Mouse (Mus musculus) embryonic facial prominence, embryonic 14.5 days (tissue): Measurements from ENCODE around the gene Hexb. TPM values are rescaled to one million over a fixed set of nuclear protein-coding genes. Genes with fewer than 3 reads are reported as not detected.
A peak's percentile ranks its signal among the peaks of the same experiment; 100 is the strongest.
"Not testable (repeated sequence)": the region's sequence is repeated elsewhere in the genome, so short reads cannot be mapped to it uniquely, and the experiment has no call there.

Source experiments
- ATAC-seq: fragments of 200-750 bp; cut with Nextera tagmentation; 2 replicates; pipeline ENCODE4 v1.8.0; 2017; ENCODE audit warnings: low read depth, moderate number of reproducible peaks, moderate TSS enrichment
- DNase-seq: peaks from one replicate; pipeline ENCODE4 v3.0.0-alpha.2; 2015; ENCODE audit warnings: low spot score
- H3K27ac ChIP-seq: fragments of 300-500 bp; sonication (generic); replicated peaks from 2 replicates; pipeline ENCODE4 v1.5.1; 2014; ENCODE audit warnings: low read depth, mild to moderate bottlenecking, low read length, moderate library complexity
- H3K27me3 ChIP-seq: fragments of 300-500 bp; sonication (generic); replicated peaks from 2 replicates; pipeline ENCODE4 v1.6.1; 2014; ENCODE audit warnings: low read length; ENCODE audit not compliant: control insufficient read depth, insufficient read depth
- H3K36me3 ChIP-seq: fragments of 300-500 bp; sonication (generic); 2 replicates; pipeline ENCODE4 v1.6.1; 2014; ENCODE audit warnings: low read length, mixed read lengths; ENCODE audit not compliant: control insufficient read depth, insufficient read depth
- H3K4me1 ChIP-seq: fragments of 300-500 bp; sonication (generic); 2 replicates; pipeline ENCODE4 v1.6.1; 2014; ENCODE audit warnings: antibody characterized with exemption, low read length; ENCODE audit not compliant: control insufficient read depth, insufficient read depth
- H3K4me2 ChIP-seq: fragments of 300-500 bp; sonication (generic); 2 replicates; pipeline ENCODE4 v1.6.1; 2014; ENCODE audit warnings: low read depth, mild to moderate bottlenecking, low read length, moderate library complexity, mixed read lengths
- H3K4me3 ChIP-seq: fragments of 300-500 bp; sonication (generic); 2 replicates; pipeline ENCODE4 v1.5.1; 2014; ENCODE audit warnings: low read depth, mild to moderate bottlenecking, low read length
- H3K9ac ChIP-seq: fragments of 300-500 bp; sonication (generic); 2 replicates; pipeline ENCODE4 v1.6.1; 2014; ENCODE audit warnings: low read depth, mild to moderate bottlenecking, low read length, moderate library complexity, mixed read lengths
- H3K9me3 ChIP-seq: fragments of 300-500 bp; sonication (generic); 2 replicates; pipeline ENCODE4 v1.6.1; 2016; ENCODE audit warnings: low read length; ENCODE audit not compliant: control insufficient read depth
- WGBS: fragments of 180-500 bp; shearing (Covaris S2); extraction: QIAGEN DNeasy Blood & Tissue Kit; methylation state at CpG from one replicate; pipeline ENCODE4 v1.1.7; 2014; 5-methylcytosine and 5-hydroxymethylcytosine counted together
- polyA plus RNA-seq: library from polyadenylated mRNA; unstranded; fragments of >200 nt; fragmentation: Nextera tagmentation; extraction: Ambion mirVana; gene quantifications from 2 replicates; pipeline ENCODE4 v1.2.1, GENCODE M21; 2014

Hexb gene
- polyA plus RNA-seq, 1 experiment from 2014 or later = 44.4 TPM

- ATAC-seq (no peak), DNase-seq (no peak)
- no peak overlapping the region for H3K27ac ChIP-seq
- H3K9me3 ChIP-seq = no peaks in the 10 kb centered on the region
- no peak overlapping the region for H3K4me3 ChIP-seq
- H3K4me1 ChIP-seq = no peaks in the 10 kb centered on the region
- no peak overlapping the region for H3K4me2 ChIP-seq
- H3K27me3 ChIP-seq = no peaks in the 10 kb centered on the region
- WGBS = 67% methylated on average over 4 of the region's 4 CpGs
- H3K36me3 ChIP-seq = peaks cover 30% of the 10 kb centered on the region
- H3K9ac ChIP-seq = no peak overlapping the region
Observed at GRCm38 (mm10) chr13:97182821-97183220, 15.3 kb downstream of the Hexb start.

- Histone ChIP-seq H3K4me3 (no peak overlapping the region), H3K4me2 (no peak overlapping the region), H3K4me1 (no peaks in the 10 kb centered on the region), H3K27ac (no peak overlapping the region), H3K9ac (no peak overlapping the region), H3K36me3 (peaks cover 50% of the 10 kb centered on the region), H3K9me3 (no peaks in the 10 kb centered on the region), H3K27me3 (no peaks in the 10 kb centered on the region)
- no peak for ATAC-seq
- WGBS = 73% methylated on average over 6 of the region's 6 CpGs
- DNase-seq = no peak
Observed at GRCm38 (mm10) chr13:97180113-97180828, 17.9 kb downstream of the Hexb start.

- Histone ChIP-seq H3K36me3 (peaks cover 63% of the 10 kb centered on the region), H3K27me3 (no peaks in the 10 kb centered on the region), H3K9me3 (no peaks in the 10 kb centered on the region), H3K4me3 (no peak overlapping the region), H3K9ac (no peak overlapping the region), H3K27ac (no peak overlapping the region), H3K4me2 (no peak overlapping the region), H3K4me1 (no peaks in the 10 kb centered on the region)
- 76% methylated on average over 7 of the region's 7 CpGs for WGBS
- no peak for ATAC-seq
- no peak for DNase-seq
Observed at GRCm38 (mm10) chr13:97178943-97179342, 19.2 kb downstream of the Hexb start.

- no peak for ATAC-seq
- peaks cover 84% of the 10 kb centered on the region for H3K36me3 ChIP-seq
- WGBS = 89% methylated on average over 5 of the region's 5 CpGs
Observed at GRCm38 (mm10) chr13:97176731-97177130, 21.4 kb downstream of the Hexb start.

GRCm38 (mm10) chr13:97175520-97176264 lies 22.5 kb downstream of the Hexb start:
- no peak for ATAC-seq
- H3K4me2 ChIP-seq = no peak overlapping the region
- 88% methylated on average over 10 of the region's 10 CpGs for WGBS

More at GRCm38 (mm10) chr13:97176731-97177130, 21.4 kb downstream of the Hexb start:
- no peak for DNase-seq
- H3K4me2 ChIP-seq = no peak overlapping the region
- no peaks in the 10 kb centered on the region for H3K27me3 ChIP-seq
- no peak overlapping the region for H3K4me3 ChIP-seq
- no peaks in the 10 kb centered on the region for H3K4me1 ChIP-seq
- H3K9me3 ChIP-seq = no peaks in the 10 kb centered on the region
- H3K27ac ChIP-seq = no peak overlapping the region
- no peak overlapping the region for H3K9ac ChIP-seq

GRCm38 (mm10) chr13:97145834-97146233 lies 52.3 kb downstream of the Hexb start:
- H3K4me2 ChIP-seq = no peak overlapping the region
- H3K36me3 ChIP-seq = peaks cover 67% of the 10 kb centered on the region
- no peak overlapping the region for H3K4me3 ChIP-seq
- H3K9me3 ChIP-seq = no peaks in the 10 kb centered on the region
- no peak for ATAC-seq
- H3K4me1 ChIP-seq = no peaks in the 10 kb centered on the region
- 56% methylated on average over 4 of the region's 4 CpGs for WGBS
- no peak overlapping the region for H3K9ac ChIP-seq
- H3K27ac ChIP-seq = no peak overlapping the region
- DNase-seq = peak; percentile 73
- H3K27me3 ChIP-seq = no peaks in the 10 kb centered on the region

More at GRCm38 (mm10) chr13:97175520-97176264, 22.5 kb downstream of the Hexb start:
- Histone ChIP-seq H3K9ac (no peak overlapping the region), H3K27ac (no peak overlapping the region), H3K27me3 (no peaks in the 10 kb centered on the region), H3K36me3 (peaks cover 90% of the 10 kb centered on the region), H3K9me3 (no peaks in the 10 kb centered on the region), H3K4me1 (no peaks in the 10 kb centered on the region), H3K4me3 (no peak overlapping the region)
- no peak for DNase-seq

GRCm38 (mm10) chr13:97142321-97142720 lies 55.8 kb downstream of the Hexb start:
- Histone ChIP-seq H3K36me3 (peaks cover 35% of the 10 kb centered on the region), H3K27ac (no peak overlapping the region), H3K4me2 (no peak overlapping the region), H3K27me3 (no peaks in the 10 kb centered on the region), H3K4me1 (peaks cover 3% of the 10 kb centered on the region; the same call in 1 of the 2 replicates), H3K9me3 (no peaks in the 10 kb centered on the region), H3K4me3 (no peak overlapping the region), H3K9ac (no peak overlapping the region)
- DNase-seq (peak; percentile 11), ATAC-seq (no peak)
- 82% methylated on average over 7 of the region's 7 CpGs for WGBS

- not testable (repeated sequence) for H3K27me3 ChIP-seq, ATAC-seq, H3K4me1 ChIP-seq, H3K9me3 ChIP-seq, DNase-seq
- Histone ChIP-seq H3K9ac (peak overlapping the region; percentile 82), H3K27ac (peak overlapping the region; percentile 77; the same call in 1 of the 2 replicates), H3K4me2 (peak overlapping the region; percentile 53), H3K36me3 (peaks cover 28% of the 10 kb centered on the region), H3K4me3 (peak overlapping the region; percentile 71)
- 28% methylated on average over 8 of the region's 8 CpGs for WGBS
Observed at GRCm38 (mm10) chr13:97138404-97138931, 59.7 kb downstream of the Hexb start.
